Mouse (Mus musculus) testis, postnatal 14 days (tissue): ENCODE measurements around the gene Iqgap2.

Experiments used
- DNase-seq: peaks from one replicate; pipeline ENCODE4 v3.0.0; 2021; ENCODE audit warnings: low spot score

Gene Iqgap2

GRCm38 (mm10) chr13:95891491-95891925 is at the start of gene Iqgap2:
Iqgap2 (minus strand) TSS chr13:95891922.
- DNase-seq, result no peak

GRCm38 (mm10) chr13:95940811-95941210 is 49.1 kb upstream of the Iqgap2 start:
- DNase-seq, result no peak

- DNase-seq, result no peak
Measured at GRCm38 (mm10) chr13:95924201-95924621, 32.5 kb upstream of the Iqgap2 start.

- no peak for DNase-seq
Measured at GRCm38 (mm10) chr13:95922626-95923025, 30.9 kb upstream of the Iqgap2 start.

GRCm38 (mm10) chr13:95918624-95919284 is 27.0 kb upstream of the Iqgap2 start:
- DNase-seq, result no peak

GRCm38 (mm10) chr13:95913046-95913406 is 21.3 kb upstream of the Iqgap2 start:
- DNase-seq, result no peak

GRCm38 (mm10) chr13:95912157-95913045 is 20.7 kb upstream of the Iqgap2 start:
- DNase-seq, result no peak

- DNase-seq, result no peak
Measured at GRCm38 (mm10) chr13:95910270-95910669, 18.5 kb upstream of the Iqgap2 start.

GRCm38 (mm10) chr13:95909244-95909643 is 17.5 kb upstream of the Iqgap2 start:
- no peak for DNase-seq

- no peak for DNase-seq
Measured at GRCm38 (mm10) chr13:95902696-95903095, 11.0 kb upstream of the Iqgap2 start.

GRCm38 (mm10) chr13:95899885-95900650 is 8.3 kb upstream of the Iqgap2 start:
- DNase-seq, result no peak

GRCm38 (mm10) chr13:95896501-95896900 is 4.8 kb upstream of the Iqgap2 start:
- no peak for DNase-seq

GRCm38 (mm10) chr13:95893166-95893565 is 1.4 kb upstream of the Iqgap2 start:
- no peak for DNase-seq

- no peak for DNase-seq
Measured at GRCm38 (mm10) chr13:95892611-95893145, 956 bp upstream of the Iqgap2 start.

GRCm38 (mm10) chr13:95891926-95892610 is 346 bp upstream of the Iqgap2 start:
- DNase-seq, result peak; percentile 82

GRCm38 (mm10) chr13:95890851-95891471 is 761 bp downstream of the Iqgap2 start:
- DNase-seq, result peak; percentile 49

GRCm38 (mm10) chr13:95889981-95890545 is 1.7 kb downstream of the Iqgap2 start:
- DNase-seq, result no peak

GRCm38 (mm10) chr13:95889366-95889765 is 2.4 kb downstream of the Iqgap2 start:
- DNase-seq, result no peak

GRCm38 (mm10) chr13:95888621-95889020 is 3.1 kb downstream of the Iqgap2 start:
- DNase-seq, result no peak

- no peak for DNase-seq
Measured at GRCm38 (mm10) chr13:95888170-95888569, 3.6 kb downstream of the Iqgap2 start.

GRCm38 (mm10) chr13:95887375-95887774 is 4.3 kb downstream of the Iqgap2 start:
- DNase-seq, result no peak
